Mouse (Mus musculus): ENCODE results near the gene Ubr7.

Ubr7 gene

DNA sequence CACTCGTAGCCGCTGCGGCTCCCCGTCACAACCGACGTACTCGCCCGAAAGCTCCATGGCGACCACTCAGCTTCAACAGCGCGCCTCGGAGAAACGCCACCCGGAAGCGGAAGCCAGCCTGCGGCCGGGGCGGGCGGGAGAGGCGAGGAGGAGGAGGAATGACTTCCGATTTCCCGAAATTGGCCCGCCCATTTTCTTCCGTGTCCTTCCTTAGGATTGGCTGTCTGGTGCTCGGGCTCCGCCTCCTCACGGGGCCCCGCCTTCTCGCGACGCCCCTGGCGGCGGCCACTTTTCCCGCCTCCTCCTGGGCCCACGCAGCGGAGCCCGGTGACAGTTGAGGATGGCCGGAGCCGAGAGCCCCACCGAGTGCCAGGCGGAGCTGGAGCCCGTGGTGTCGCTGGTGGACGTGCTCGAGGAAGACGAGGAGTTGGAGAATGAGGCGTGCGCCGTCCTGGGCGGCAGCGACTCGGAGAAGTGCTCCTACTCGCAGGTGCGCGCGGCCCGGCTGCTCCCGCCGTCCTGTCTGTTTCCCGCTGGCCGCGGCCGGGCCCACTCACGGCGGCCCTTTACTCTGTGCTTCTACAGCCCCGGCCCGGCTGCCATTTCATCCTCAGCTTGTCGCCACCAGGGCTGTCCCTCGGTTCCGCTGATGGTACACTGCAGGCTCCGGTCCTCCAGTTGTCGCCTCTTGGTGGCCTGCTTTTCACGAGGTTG lies at the start of gene Ubr7, which contains the start of the genes Gm28051 and Gon7:
Ubr7 (plus strand) TSS at position 279 of the 714 bp plus-strand sequence.
Gm28051 (minus strand) TSS at position 77 of the 714 bp plus-strand sequence.
Gon7 (minus strand) TSS at position 115 of the 714 bp plus-strand sequence.
- POLR2A ChIA-PET: interaction anchor here (0.6 to 5.5 kb wide), 40 partner anchors 8 to 668 kb away, joined by 3 to 52 read pairs (median 4); partner anchors contain the start of genes Moap1 (in 3 of the 4), Tmem251 (in 3 of the 4), Golga5 (in 2 of the 4) and Ddx24 (in 1 of the 4)
- CTCF ChIA-PET: interaction anchor here in 3 of 4 experiments (0.5 to 1.9 kb wide), 10 partner anchors 12 to 457 kb away, joined by 3 to 9 read pairs (median 4); partner anchors contain the start of genes Golga5 (in 1 of the 3), Moap1 (in 1 of the 3) and Tmem251 (in 1 of the 3)

DNA sequence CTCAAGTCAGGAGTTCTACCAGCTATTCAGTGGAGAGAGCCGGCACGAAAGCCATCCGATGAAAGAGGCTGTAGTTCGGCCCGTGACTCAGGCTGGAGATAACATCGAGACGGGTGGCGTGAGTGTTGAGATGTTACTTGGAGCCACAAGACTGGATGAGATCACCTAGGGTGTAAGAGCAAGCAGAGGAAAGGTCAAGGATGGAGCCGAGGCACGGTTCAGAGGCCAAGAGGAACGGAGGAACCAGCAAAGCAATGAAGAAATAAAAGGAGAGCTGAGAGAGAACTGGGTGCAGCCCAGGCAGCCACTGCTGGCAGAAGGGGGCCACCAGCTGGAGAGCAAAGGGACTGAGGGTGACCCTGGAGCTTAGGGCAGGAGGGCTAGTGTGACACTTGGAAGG lies 49.5 kb upstream of the Ubr7 start:
- ChIA-PET CTCF (interaction anchor here in 3 of 4 experiments (0.6 to 6.0 kb wide), 12 partner anchors 11 to 208 kb away, joined by 3 to 58 read pairs (median 6); no protein-coding TSS in a partner anchor), POLR2A (interaction anchor here in 3 of 4 experiments (0.6 to 33.8 kb wide), 22 partner anchors 9 to 316 kb away, joined by 3 to 1125 read pairs (median 3); partner anchors contain the start of genes Moap1 (in 2 of the 3), Tmem251 (in 2 of the 3), Gm28051 (in 1 of the 3) and Gon7 (in 1 of the 3))

DNA sequence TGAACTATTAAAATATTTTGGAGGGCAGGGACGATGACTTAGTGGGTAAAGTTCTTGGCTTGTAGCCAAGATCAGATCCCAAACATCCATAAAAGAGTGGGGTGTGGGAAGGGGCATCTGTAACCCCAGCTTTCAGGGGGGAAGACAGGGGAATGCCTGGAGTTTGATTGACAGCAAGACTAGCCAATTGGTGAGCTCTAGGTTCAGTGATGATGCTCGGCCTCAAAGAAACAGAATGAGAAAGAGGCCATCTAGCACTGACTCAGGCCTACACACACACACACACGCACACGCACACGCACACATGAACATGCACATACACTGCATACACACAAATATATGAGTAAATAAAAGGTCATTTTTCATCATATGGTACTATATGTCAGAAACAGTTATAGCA lies 47.9 kb upstream of the Ubr7 start:
- ChIA-PET CTCF (interaction anchor here in 2 of 4 experiments (0.6 to 6.0 kb wide), 5 partner anchors 9 to 174 kb away, joined by 3 to 58 read pairs (median 3); no protein-coding TSS in a partner anchor), POLR2A (interaction anchor here in 2 of 4 experiments (0.8 to 33.8 kb wide), 9 partner anchors 4 to 142 kb away, joined by 3 to 1125 read pairs (median 5); partner anchors contain the start of genes Moap1 (in 2 of the 2), Tmem251 (in 2 of the 2), Gm28051 (in 1 of the 2) and Gon7 (in 1 of the 2))

DNA sequence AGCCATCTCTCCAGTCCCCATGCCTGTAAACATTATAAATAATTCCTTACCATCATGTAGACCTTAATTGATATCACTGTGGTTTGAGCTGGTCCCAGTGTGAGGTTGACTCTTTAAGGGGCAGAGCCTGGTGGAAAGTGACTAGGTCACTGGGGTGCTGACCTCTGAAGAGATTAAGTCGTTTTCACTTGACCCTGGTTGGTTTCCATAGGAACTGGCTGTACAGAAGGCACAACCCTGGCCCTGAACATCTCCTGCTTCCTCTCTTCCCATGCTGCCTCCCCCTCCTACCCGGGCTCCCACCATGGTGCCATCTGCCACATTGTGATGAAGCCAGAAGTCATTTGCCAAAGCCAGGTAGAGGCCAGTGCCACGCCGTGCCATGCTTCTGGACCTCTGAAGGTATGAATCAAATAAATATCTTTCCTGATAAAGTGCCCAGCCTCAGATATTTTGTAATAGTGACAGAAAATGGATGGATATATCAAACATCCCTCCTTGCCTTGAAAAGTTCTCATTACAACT lies 46.9 kb upstream of the Ubr7 start:
- POLR2A ChIA-PET: interaction anchor here in 2 of 4 experiments (0.5 to 33.8 kb wide), 11 partner anchors 5 to 143 kb away, joined by 3 to 1125 read pairs (median 6); partner anchors contain the start of genes Itpk1 (in 2 of the 2), Gm28051 (in 1 of the 2), Gon7 (in 1 of the 2) and Moap1 (in 1 of the 2)
- CTCF ChIA-PET: interaction anchor here in 3 of 4 experiments (0.6 to 1.0 kb wide), 3 partner anchors 8 to 155 kb away, joined by 3 read pairs; no protein-coding TSS in a partner anchor

DNA sequence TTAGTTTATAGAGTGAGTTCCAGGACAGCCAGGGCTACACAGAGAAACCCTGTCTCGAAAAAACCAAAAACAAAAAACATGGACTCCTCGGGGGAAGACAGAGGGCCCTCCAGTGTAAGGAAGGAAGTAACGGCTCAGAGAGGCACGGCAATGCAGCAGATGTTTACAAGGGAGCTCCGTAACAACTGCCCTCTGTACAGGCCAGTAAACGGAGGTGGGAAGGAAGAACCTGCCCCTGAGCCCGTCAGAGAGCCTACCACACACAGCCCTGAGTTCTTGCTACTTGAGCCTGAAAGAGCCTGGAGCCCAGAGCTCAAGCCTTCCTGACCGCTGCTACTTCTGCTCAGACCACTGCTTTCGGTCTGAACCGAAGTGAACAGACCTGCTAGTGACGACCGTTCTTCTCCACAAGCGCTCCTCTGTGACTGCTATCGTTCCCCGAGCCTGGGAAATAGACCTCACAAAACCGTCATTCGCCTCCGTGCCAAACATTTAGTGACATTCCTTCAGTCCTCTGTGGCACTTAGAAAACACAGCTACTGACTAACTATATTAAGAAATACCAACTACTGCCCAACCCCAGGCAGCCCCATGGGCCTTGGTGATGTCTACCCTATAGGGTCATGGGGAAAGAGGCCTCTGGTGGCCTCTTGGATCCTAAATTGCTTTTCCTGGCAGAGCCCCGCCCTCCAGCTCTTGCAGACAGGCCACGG lies 44.5 kb upstream of the Ubr7 start:
- CTCF ChIA-PET: interaction anchor here (0.6 to 3.1 kb wide), 18 partner anchors 8 to 214 kb away, joined by 3 to 38 read pairs (median 4); partner anchors contain the start of genes Itpk1 (in 4 of the 4), Moap1 (in 1 of the 4) and Tmem251 (in 1 of the 4)
- POLR2A ChIA-PET: interaction anchor here in 3 of 4 experiments (0.6 to 33.8 kb wide), 37 partner anchors 7 to 273 kb away, joined by 3 to 1125 read pairs (median 4); partner anchors contain the start of genes Itpk1 (in 3 of the 3), Gm28051 (in 2 of the 3), Gon7 (in 2 of the 3) and Moap1 (in 2 of the 3)

DNA sequence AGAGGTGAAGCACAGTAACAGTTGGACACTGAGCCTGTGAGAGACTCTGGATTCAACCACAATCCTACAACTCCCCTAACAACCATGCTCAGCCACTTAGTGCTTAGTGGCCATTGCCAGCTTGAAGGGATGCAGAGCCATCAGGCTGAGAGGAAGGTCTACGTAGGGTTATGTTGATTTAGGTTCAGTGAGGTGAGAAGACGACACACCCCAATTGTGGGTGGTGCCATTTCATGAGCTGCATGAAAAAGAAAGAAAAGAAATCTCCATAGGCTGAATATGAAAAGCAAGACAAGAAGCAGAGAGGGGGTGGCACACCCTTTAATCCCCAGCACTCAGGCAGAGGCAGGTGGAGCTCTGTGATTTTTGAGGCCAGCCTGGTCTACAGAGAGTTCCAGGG lies 43.7 kb upstream of the Ubr7 start:
- ChIA-PET CTCF (interaction anchor here (0.6 to 3.1 kb wide), 25 partner anchors 8 to 801 kb away, joined by 3 to 38 read pairs (median 4); partner anchors contain the start of genes Itpk1 (in 4 of the 4), Moap1 (in 1 of the 4), Tmem251 (in 1 of the 4) and Trip11 (in 1 of the 4)), POLR2A (interaction anchor here (0.6 to 33.8 kb wide), 40 partner anchors 8 to 851 kb away, joined by 3 to 1125 read pairs (median 5); partner anchors contain the start of genes Itpk1 (in 3 of the 4), Golga5 (in 2 of the 4), Gm28051 (in 1 of the 4) and Gon7 (in 1 of the 4))

DNA sequence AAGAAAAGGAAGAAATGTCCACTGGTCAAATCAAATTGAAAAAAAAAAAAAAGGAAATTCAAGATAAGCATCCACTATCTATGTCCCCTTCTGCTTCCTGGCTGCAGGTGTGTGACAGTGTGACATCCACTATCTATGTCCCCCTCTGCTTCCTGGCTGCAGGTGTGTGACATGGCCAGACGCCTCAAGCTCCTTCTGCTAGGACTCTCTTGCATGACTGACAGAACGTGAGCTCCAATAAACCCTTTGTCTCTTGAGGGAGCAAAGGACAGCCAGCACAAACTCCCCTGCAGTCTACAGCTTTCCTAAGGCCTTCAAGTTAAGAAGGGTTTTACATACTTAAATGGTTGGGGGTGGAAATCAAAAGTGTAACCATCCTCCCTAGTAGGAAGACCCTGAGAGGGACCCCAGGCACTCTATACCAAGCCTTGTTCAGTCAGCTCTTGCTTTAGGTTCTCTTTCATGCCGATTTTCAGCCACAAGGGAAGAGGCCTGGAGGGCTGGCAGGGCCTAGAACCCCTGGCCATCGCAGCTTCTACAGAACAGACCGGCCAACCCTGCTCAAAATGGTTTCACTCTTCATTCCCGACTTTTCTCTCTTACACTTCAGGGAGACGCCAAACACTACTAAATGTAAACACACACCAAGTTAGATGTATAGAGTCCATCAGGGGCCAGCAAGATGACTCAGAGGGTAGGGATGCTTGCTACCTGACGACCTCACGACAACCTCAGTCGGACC lies 42.9 kb upstream of the Ubr7 start:
- POLR2A ChIA-PET: interaction anchor here (0.6 to 33.8 kb wide), 39 partner anchors 8 to 850 kb away, joined by 3 to 1125 read pairs (median 5); partner anchors contain the start of genes Itpk1 (in 3 of the 4), Golga5 (in 2 of the 4), Gm28051 (in 1 of the 4) and Gon7 (in 1 of the 4)
- CTCF ChIA-PET: interaction anchor here (0.6 to 3.1 kb wide), 22 partner anchors 8 to 802 kb away, joined by 3 to 38 read pairs (median 5); partner anchors contain the start of genes Itpk1 (in 3 of the 4), Moap1 (in 1 of the 4), Tmem251 (in 1 of the 4) and Trip11 (in 1 of the 4)

DNA sequence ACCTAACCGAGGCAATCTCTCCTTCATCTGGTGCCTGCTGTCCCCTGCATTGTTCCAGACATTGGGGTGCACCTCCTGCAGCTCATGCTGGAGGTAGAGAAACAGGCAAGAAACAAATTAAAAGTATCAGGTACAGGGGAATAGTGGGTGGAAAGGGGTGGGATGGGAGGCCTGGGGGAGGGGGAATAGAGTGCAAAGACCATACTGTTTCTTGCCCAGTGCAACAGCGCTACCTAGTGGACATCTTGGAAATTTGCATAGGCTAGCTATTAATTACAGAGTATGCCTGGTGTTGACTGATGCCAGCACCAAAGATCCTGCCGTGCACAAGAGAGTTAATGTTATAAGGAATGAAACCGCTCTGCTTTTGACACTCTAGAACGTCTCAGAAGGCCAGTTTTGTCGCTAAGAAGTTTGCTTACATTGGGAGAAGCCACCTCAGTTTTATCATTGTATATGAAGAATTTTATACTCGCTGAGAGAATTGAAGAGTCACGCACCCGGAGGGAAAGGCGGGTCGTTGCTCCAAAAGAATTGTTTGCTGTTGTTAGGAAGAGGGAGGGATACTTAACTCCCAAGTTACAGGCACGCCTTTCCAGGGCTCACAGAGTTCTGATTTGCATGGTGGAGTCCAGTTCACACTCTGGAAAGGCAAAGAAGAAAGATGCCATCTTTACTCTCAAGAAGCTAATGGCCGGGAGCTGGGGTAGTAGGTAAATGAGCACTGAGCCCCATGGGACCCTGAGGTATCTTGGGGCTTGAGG lies 38.0 kb upstream of the Ubr7 start:
- CTCF ChIA-PET: interaction anchor here (0.5 to 8.2 kb wide), 62 partner anchors 9 to 1900 kb away, joined by 3 to 68 read pairs (median 4); partner anchors contain the start of genes Itpk1 (in 2 of the 4), Golga5 (in 1 of the 4), Moap1 (in 1 of the 4) and Tmem251 (in 1 of the 4)
- POLR2A ChIA-PET: interaction anchor here (0.6 to 33.8 kb wide), 29 partner anchors 5 to 371 kb away, joined by 3 to 1125 read pairs (median 4); partner anchors contain the start of genes Itpk1 (in 3 of the 4), Moap1 (in 2 of the 4), Tmem251 (in 2 of the 4) and Gm28051 (in 1 of the 4)

DNA sequence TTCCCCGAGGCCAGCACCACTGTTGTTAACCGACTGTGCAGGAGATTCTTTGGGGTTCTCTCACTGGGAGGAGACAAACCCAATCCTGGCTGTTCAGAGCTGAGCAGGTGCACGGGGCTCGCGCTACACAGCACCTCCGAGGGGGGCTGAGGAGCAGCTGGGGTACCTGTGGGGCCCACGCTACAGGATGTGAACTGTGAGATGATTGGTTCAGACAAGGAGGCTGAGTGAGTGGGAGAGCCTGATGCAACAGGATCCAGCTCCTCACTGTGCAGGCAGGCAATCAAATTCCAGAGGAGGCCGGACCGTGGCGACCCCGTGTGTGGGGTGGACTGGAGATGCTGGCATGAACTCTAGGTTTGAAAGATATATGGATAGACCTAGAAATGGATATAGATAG lies 35.3 kb upstream of the Ubr7 start:
- CTCF ChIA-PET: interaction anchor here (0.5 to 8.2 kb wide), 21 partner anchors 8 to 223 kb away, joined by 3 to 68 read pairs (median 5); partner anchors contain the start of genes Itpk1 (in 3 of the 4), Moap1 (in 1 of the 4) and Tmem251 (in 1 of the 4)
- POLR2A ChIA-PET: interaction anchor here (0.5 to 33.8 kb wide), 21 partner anchors 3 to 757 kb away, joined by 3 to 1125 read pairs (median 4); partner anchors contain the start of genes Itpk1 (in 2 of the 4), Moap1 (in 2 of the 4), Tmem251 (in 2 of the 4) and Chga (in 1 of the 4)

DNA sequence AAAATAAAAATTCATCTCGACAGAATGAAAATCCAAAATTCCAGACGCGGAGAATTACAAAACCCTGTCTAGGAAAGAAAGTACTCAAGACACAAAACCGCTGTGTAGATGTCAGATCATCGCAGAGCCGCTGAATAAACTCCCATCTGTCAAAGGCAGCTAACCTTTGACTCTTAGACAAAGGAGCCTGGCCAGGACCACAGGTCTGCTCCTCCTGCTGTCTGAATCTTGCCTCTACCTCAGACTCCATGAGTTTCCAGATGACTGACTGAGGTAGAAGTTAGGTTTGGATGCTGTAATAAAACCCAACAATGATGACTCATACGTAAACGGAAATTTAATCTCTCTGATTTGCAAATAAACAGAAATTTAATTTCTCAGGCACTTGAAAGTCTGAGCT lies 34.8 kb upstream of the Ubr7 start:
- CTCF ChIA-PET: interaction anchor here in 3 of 4 experiments (0.7 to 8.2 kb wide), 18 partner anchors 7 to 254 kb away, joined by 3 to 68 read pairs (median 6); partner anchors contain the start of genes Itpk1 (in 3 of the 3) and Golga5 (in 1 of the 3)

DNA sequence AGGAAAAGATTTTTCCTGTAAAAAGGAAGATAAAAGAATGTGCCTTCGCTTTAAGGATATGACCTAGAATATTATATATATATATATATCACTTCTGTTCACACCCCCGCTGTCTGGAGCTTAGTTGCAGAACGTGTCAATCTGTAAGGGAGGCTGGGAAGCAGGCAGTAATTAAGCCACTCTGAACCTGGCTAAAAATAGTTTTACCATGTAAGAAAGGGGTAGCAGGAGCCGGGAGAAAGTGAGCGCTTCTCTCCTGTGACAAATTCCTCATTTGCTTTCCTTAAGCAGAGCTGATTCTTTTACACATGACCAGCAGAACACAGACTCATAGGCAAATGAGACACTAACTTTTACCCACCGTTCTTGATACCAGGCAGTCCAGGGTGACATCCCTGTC lies 33.9 kb upstream of the Ubr7 start:
- CTCF ChIA-PET: interaction anchor here in 2 of 4 experiments (0.7 to 8.2 kb wide), 8 partner anchors 9 to 255 kb away, joined by 3 to 68 read pairs (median 10); partner anchors contain the start of genes Itpk1 (in 2 of the 2) and Golga5 (in 1 of the 2)
- POLR2A ChIA-PET: interaction anchor here in 3 of 4 experiments (1.2 to 32.5 kb wide), 9 partner anchors 8 to 255 kb away, joined by 3 to 1125 read pairs (median 17); partner anchors contain the start of genes Itpk1 (in 2 of the 3), Gm28051 (in 1 of the 3), Gon7 (in 1 of the 3) and Moap1 (in 1 of the 3)

More for the DNA sequence above, 34.8 kb upstream of the Ubr7 start:
- POLR2A ChIA-PET: interaction anchor here in 3 of 4 experiments (0.5 to 33.8 kb wide), 14 partner anchors 2 to 284 kb away, joined by 3 to 1125 read pairs (median 8); partner anchors contain the start of genes Itpk1 (in 2 of the 3), Moap1 (in 2 of the 3), Tmem251 (in 2 of the 3) and Lgmn (in 1 of the 3)

DNA sequence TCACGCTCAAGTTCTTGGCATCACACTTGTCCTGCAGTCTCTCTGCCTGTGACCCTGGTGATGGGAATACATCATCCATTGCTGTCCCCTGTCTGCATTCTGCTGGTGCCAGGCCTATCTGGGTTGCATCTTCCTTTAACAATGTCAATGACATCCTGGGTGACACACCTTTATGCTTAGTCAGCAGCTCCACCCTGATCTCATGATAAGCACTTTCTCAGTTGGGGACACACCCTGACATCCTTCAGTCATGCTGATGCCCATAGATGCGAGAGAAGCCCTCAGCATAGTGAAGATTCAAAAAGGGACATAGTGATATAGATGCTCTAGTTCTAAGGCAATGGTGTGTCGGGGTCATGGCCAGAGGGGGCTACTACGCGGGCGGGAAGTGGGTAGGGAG lies 32.6 kb upstream of the Ubr7 start:
- CTCF ChIA-PET: interaction anchor here (0.6 to 7.5 kb wide), 6 partner anchors 10 to 220 kb away, joined by 3 to 68 read pairs (median 4); no protein-coding TSS in a partner anchor
- POLR2A ChIA-PET: interaction anchor here in 3 of 4 experiments (0.6 to 32.5 kb wide), 11 partner anchors 11 to 767 kb away, joined by 3 to 1125 read pairs (median 11); partner anchors contain the start of genes Golga5 (in 2 of the 3), Itpk1 (in 2 of the 3), Moap1 (in 2 of the 3) and Tmem251 (in 2 of the 3)

DNA sequence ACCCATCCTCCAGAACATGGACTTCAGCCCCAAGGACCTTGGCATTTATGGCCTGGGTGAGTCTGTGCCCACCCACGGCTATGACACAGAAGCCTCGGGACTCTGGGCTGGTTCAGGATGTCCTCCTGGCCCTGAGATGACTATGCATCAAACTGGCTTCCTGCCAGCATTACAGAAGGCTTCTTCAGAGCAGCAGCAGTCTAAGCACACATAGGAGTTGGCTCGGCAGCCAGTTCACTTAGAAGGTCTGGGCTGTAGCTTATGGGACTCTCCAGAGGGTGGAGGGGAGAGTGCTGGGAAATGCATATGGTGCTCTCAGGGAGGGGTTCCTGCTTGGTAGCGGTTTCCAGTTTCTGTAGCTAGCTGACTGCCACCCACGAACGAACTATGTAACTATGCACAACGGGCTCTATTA lies 32.0 kb upstream of the Ubr7 start:
- ChIA-PET POLR2A (interaction anchor here in 3 of 4 experiments (0.8 to 32.5 kb wide), 21 partner anchors 11 to 286 kb away, joined by 3 to 1125 read pairs (median 4); partner anchors contain the start of genes Moap1 (in 3 of the 3), Tmem251 (in 3 of the 3), Gm28051 (in 2 of the 3) and Golga5 (in 2 of the 3)), CTCF (interaction anchor here (0.6 to 2.0 kb wide), 9 partner anchors 9 to 226 kb away, joined by 3 to 17 read pairs (median 4); partner anchors contain the start of gene Itpk1 (in 1 of the 4))
